Mouse (Mus musculus): ENCODE data around the gene Noa1.

DNA sequence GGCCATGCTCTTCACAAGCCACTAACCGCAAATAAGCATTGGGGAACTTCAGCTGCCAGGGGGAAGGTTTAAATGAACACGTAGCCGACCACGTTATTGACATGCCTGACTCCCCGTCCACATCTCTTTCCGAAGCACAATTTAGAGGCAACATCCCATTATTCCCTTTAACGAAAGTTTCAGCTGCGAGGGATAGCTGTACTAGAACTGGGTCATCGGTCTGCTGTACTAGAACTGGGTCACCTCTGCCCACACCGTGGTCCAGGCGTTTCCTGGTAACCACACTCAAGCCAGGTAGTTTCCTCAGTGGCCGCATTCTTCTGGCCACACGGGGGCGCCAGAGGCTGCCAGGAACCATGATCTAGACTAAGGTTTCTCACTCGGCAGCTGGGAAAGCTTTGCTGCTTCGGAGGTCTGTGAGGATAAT is 44.5 kb upstream of the Noa1 start:
- no peak for TF ChIP-seq POLR2A (IDR thresholded peaks at IDR 0.05; ENCODE audit: borderline replicate concordance, low read depth, low read length)
- TF ChIP-seq CTCF (IDR thresholded peaks at IDR 0.05; ENCODE audit: low read depth, low read length), result peak; percentile 98

Measured in bone marrow macrophage, adult 2 months (primary cell).